Mouse (Mus musculus): ENCODE data around the gene Tssc4. TPM values are rescaled to one million over a fixed set of nuclear protein-coding genes. Genes with fewer than 3 reads are reported as not detected.

The Tssc4 gene
- polyA plus RNA-seq, 1 experiment: 48.2 TPM

- Histone ChIP-seq H3K27ac (ENCODE audit: control insufficient read depth, insufficient read depth, low read depth, low read length, poor library complexity) (no peak overlapping the region), H3K4me1 (ENCODE audit: control insufficient read depth, insufficient read depth, low read length) (peaks cover 10% of the 10 kb centered on the region; the same call in 1 of the 2 replicates), H3K4me3 (replicated peaks; ENCODE audit: control insufficient read depth, low read depth, low read length) (no peak overlapping the region)
- 78% methylated on average over 2 of the region's 2 CpGs for WGBS
- no peak for TF ChIP-seq CTCF (IDR thresholded peaks at IDR 0.05; ENCODE audit: control insufficient read depth, insufficient read depth, low read length)
- TF ChIP-seq POLR2A (IDR thresholded peaks at IDR 0.05; ENCODE audit: borderline replicate concordance, control insufficient read depth, low read depth, low read length): no peak
These were observed 1.6 kb upstream of the Tssc4 start for GRCm38 (mm10) chr7:143067469-143067868.

GRCm38 (mm10) chr7:143067897-143068296 is 1.2 kb upstream of the Tssc4 start:
- Histone ChIP-seq H3K4me3 (replicated peaks; ENCODE audit: control insufficient read depth, low read depth, low read length) (no peak overlapping the region), H3K4me1 (ENCODE audit: control insufficient read depth, insufficient read depth, low read length) (peaks cover 10% of the 10 kb centered on the region; the same call in 1 of the 2 replicates), H3K27ac (ENCODE audit: control insufficient read depth, insufficient read depth, low read depth, low read length, poor library complexity) (no peak overlapping the region)
- TF ChIP-seq POLR2A (IDR thresholded peaks at IDR 0.05; ENCODE audit: borderline replicate concordance, control insufficient read depth, low read depth, low read length) (no peak), CTCF (IDR thresholded peaks at IDR 0.05; ENCODE audit: control insufficient read depth, insufficient read depth, low read length) (no peak)
- 88% methylated on average over 3 of the region's 3 CpGs for whole genome bisulfite sequencing

- H3K4me1 ChIP-seq (ENCODE audit: control insufficient read depth, insufficient read depth, low read length): peaks cover 10% of the 10 kb centered on the region; the same call in 1 of the 2 replicates
- TF ChIP-seq POLR2A (IDR thresholded peaks at IDR 0.05; ENCODE audit: borderline replicate concordance, control insufficient read depth, low read depth, low read length) (no peak), CTCF (IDR thresholded peaks at IDR 0.05; ENCODE audit: control insufficient read depth, insufficient read depth, low read length) (no peak)
- H3K4me3 ChIP-seq (replicated peaks; ENCODE audit: control insufficient read depth, low read depth, low read length): peak overlapping the region; percentile 86
- H3K27ac ChIP-seq (ENCODE audit: control insufficient read depth, insufficient read depth, low read depth, low read length, poor library complexity): peak overlapping the region; percentile 73
- 76% methylated on average over 13 of the region's 13 CpGs for WGBS
These were observed 650 bp upstream of the Tssc4 start for GRCm38 (mm10) chr7:143068316-143068881.

GRCm38 (mm10) chr7:143069751-143070400 is 827 bp downstream of the Tssc4 start:
- 10% methylated on average over 30 of the region's 30 CpGs for WGBS
- Histone ChIP-seq H3K4me3 (replicated peaks; ENCODE audit: control insufficient read depth, low read depth, low read length) (peak overlapping the region; percentile 86), H3K4me1 (ENCODE audit: control insufficient read depth, insufficient read depth, low read length) (peaks cover 7% of the 10 kb centered on the region; the same call in 1 of the 2 replicates), H3K27ac (ENCODE audit: control insufficient read depth, insufficient read depth, low read depth, low read length, poor library complexity) (peak overlapping the region; percentile 73)
- no peak for TF ChIP-seq CTCF (IDR thresholded peaks at IDR 0.05; ENCODE audit: control insufficient read depth, insufficient read depth, low read length)
- TF ChIP-seq POLR2A (IDR thresholded peaks at IDR 0.05; ENCODE audit: borderline replicate concordance, control insufficient read depth, low read depth, low read length): no peak

DNA sequence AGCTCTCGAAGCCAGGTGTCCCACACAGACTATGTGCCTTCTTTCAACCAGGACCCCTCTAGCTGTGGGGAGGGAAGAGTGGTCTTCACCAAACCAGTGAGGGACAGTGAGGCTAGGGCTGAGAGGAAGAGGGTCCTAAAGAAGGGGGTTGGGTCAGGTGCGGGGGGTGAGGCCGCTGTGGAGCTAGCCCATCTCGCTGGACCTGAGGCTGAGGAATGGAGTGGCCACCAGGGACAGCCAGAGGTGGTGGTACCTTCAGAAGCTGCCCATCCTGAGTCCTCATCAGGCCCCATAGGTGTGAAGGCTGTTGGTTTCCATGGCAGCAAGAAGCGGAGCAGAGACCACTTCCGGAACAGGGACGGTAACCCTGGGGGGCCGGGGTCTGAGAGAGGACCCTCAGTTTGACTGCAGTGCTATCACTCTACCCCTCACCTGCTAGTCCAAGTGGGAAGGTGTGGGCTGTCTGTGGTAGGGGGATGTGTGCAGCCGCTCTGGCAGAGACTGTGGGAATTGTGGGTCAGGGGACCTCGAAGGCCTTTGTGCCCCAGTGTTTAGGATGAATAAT is 1.5 kb downstream of the Tssc4 start:
- no peak overlapping the region for H3K27ac ChIP-seq (ENCODE audit: control insufficient read depth, insufficient read depth, low read depth, low read length, poor library complexity)
- WGBS: 83% methylated on average over 10 of the region's 10 CpGs
- peaks cover 7% of the 10 kb centered on the region; the same call in 1 of the 2 replicates for H3K4me1 ChIP-seq (ENCODE audit: control insufficient read depth, insufficient read depth, low read length)
- TF ChIP-seq POLR2A (IDR thresholded peaks at IDR 0.05; ENCODE audit: borderline replicate concordance, control insufficient read depth, low read depth, low read length) (no peak), CTCF (IDR thresholded peaks at IDR 0.05; ENCODE audit: control insufficient read depth, insufficient read depth, low read length) (no peak)
- peak overlapping the region; percentile 86 for H3K4me3 ChIP-seq (replicated peaks; ENCODE audit: control insufficient read depth, low read depth, low read length)

- no peak overlapping the region for H3K4me3 ChIP-seq (replicated peaks; ENCODE audit: control insufficient read depth, low read depth, low read length)
- 80% methylated on average over 5 of the region's 5 CpGs for WGBS
- TF ChIP-seq CTCF (IDR thresholded peaks at IDR 0.05; ENCODE audit: control insufficient read depth, insufficient read depth, low read length) (no peak), POLR2A (IDR thresholded peaks at IDR 0.05; ENCODE audit: borderline replicate concordance, control insufficient read depth, low read depth, low read length) (no peak)
- peaks cover 4% of the 10 kb centered on the region; the same call in 1 of the 2 replicates for H3K4me1 ChIP-seq (ENCODE audit: control insufficient read depth, insufficient read depth, low read length)
- no peak overlapping the region for H3K27ac ChIP-seq (ENCODE audit: control insufficient read depth, insufficient read depth, low read depth, low read length, poor library complexity)
These were observed 3.6 kb downstream of the Tssc4 start for GRCm38 (mm10) chr7:143072605-143073004.

GRCm38 (mm10) chr7:143073086-143073485 is 4.0 kb downstream of the Tssc4 start:
- Histone ChIP-seq H3K4me3 (replicated peaks; ENCODE audit: control insufficient read depth, low read depth, low read length) (no peak overlapping the region), H3K4me1 (ENCODE audit: control insufficient read depth, insufficient read depth, low read length) (peaks cover 4% of the 10 kb centered on the region; the same call in 1 of the 2 replicates), H3K27ac (ENCODE audit: control insufficient read depth, insufficient read depth, low read depth, low read length, poor library complexity) (no peak overlapping the region)
- TF ChIP-seq CTCF (IDR thresholded peaks at IDR 0.05; ENCODE audit: control insufficient read depth, insufficient read depth, low read length): peak; percentile 43
- no peak for TF ChIP-seq POLR2A (IDR thresholded peaks at IDR 0.05; ENCODE audit: borderline replicate concordance, control insufficient read depth, low read depth, low read length)
- WGBS: 21% methylated on average over 1 of the region's 1 CpGs

GRCm38 (mm10) chr7:143075394-143075793 is 6.3 kb downstream of the Tssc4 start:
- Histone ChIP-seq H3K27ac (ENCODE audit: control insufficient read depth, insufficient read depth, low read depth, low read length, poor library complexity) (no peak overlapping the region), H3K4me3 (replicated peaks; ENCODE audit: control insufficient read depth, low read depth, low read length) (no peak overlapping the region), H3K4me1 (ENCODE audit: control insufficient read depth, insufficient read depth, low read length) (peaks cover 2% of the 10 kb centered on the region; the same call in 1 of the 2 replicates)
- TF ChIP-seq CTCF (IDR thresholded peaks at IDR 0.05; ENCODE audit: control insufficient read depth, insufficient read depth, low read length) (no peak), POLR2A (IDR thresholded peaks at IDR 0.05; ENCODE audit: borderline replicate concordance, control insufficient read depth, low read depth, low read length) (no peak)
- 66% methylated on average over 5 of the region's 5 CpGs for WGBS
